Mouse (Mus musculus): ENCODE results near the gene Ryr2. TPM values are rescaled to one million over a fixed set of nuclear protein-coding genes. Genes with fewer than 3 reads are reported as not detected.

Gene Ryr2
- polyA plus RNA-seq, 1 experiment from 2014 or later, result 0.32 TPM

DNA sequence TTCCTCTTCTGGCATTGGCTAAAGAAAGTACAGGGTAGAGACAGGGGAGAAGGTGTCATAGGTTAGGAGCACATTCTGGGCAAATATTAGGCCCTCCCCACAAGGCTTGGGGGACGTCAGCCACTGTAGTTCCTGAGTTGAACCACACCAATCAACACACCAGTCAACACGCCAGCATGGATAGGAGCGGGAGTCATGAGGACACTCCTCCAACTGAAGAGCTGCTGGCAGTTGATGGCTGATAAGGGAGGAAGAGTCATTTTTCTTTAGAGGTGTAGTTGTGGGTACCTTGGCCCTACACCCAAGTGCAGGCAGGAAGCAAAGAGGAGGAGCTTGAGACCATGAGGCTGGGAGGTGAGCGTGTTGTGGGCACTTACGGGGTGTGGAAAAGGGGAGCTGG, 13.6 kb downstream of the Ryr2 start:
- Histone ChIP-seq H3K9ac (no peak overlapping the region), H3K9me3 (replicated peaks) (no peaks in the 10 kb centered on the region), H3K4me2 (no peak overlapping the region), H3K4me3 (replicated peaks) (no peak overlapping the region), H3K4me1 (replicated peaks) (peaks cover 11% of the 10 kb centered on the region), H3K27ac (replicated peaks) (no peak overlapping the region), H3K27me3 (no peaks in the 10 kb centered on the region), H3K36me3 (replicated peaks) (no peaks in the 10 kb centered on the region)
- 31% methylated on average over 5 of the region's 5 CpGs for WGBS (ENCODE audit: insufficient replicate concordance)
- peak; percentile 47; the same call in 1 of the 2 replicates for ATAC-seq (ENCODE audit: insufficient read depth)

DNA sequence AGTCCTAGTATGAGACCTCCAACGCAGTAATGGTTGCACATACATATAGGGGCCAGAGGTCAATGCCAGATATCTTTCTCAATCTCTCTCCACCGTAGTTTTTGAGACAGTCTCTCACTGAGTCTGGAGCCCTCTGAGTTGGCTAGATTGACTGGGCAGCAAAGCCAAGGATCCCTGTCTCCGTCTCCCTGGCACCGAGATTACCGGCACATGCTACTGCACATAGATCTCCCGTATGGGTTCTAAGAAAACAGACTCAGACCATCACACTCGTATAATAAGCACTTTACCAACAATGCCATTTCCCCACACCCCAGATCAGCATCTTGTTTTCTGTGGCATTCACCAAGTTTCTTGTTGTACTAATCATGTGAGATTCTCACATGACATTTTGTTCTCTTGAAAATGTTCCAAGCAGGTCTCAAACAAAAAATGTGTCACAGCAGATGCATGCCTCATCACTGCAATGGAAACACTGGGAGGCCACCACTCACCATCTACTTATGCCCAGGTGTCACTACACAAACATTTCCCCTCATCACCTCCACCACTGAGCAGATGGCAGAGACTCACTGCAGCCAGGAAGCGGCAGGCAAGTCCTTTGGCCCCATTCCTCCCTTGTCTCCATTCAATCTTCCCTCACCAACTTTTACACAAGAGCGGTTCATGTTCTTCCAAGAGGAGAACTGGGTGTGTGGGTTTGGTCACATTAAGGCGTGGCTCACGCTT, 14.2 kb downstream of the Ryr2 start:
- no peak overlapping the region for H3K27ac ChIP-seq (replicated peaks)
- 69% methylated on average over 11 of the region's 11 CpGs for WGBS (ENCODE audit: insufficient replicate concordance)
- no peaks in the 10 kb centered on the region for H3K27me3 ChIP-seq
- H3K4me1 ChIP-seq (replicated peaks), result peaks cover 6% of the 10 kb centered on the region; the same call in 1 of the 2 replicates
- H3K9me3 ChIP-seq (replicated peaks), result no peaks in the 10 kb centered on the region
- H3K36me3 ChIP-seq (replicated peaks), result no peaks in the 10 kb centered on the region
- H3K9ac ChIP-seq, result no peak overlapping the region
- no peak overlapping the region for H3K4me2 ChIP-seq
- no peak for ATAC-seq (ENCODE audit: insufficient read depth)
- H3K4me3 ChIP-seq (replicated peaks), result no peak overlapping the region

DNA sequence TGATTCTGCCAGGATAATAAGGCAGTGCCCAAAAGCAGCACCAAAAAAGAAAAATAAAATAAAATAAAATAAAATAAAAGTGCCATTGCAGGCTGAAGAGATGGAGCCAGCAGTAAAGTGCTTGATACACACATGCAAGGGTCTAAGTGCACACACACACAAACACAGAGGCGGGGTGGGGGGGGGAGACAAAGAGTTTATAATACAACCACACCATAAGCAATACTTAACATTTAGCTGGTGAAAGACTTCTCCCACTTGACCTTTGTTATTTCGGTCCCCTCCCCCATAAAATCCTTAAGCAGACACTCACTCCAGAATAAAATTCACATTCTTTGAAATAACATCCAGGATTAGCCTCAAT, 22.7 kb downstream of the Ryr2 start:
- no peak for ATAC-seq (ENCODE audit: insufficient read depth)
- Histone ChIP-seq H3K4me1 (replicated peaks) (no peaks in the 10 kb centered on the region), H3K27me3 (no peaks in the 10 kb centered on the region), H3K36me3 (replicated peaks) (no peaks in the 10 kb centered on the region), H3K4me2 (no peak overlapping the region), H3K9me3 (replicated peaks) (no peaks in the 10 kb centered on the region), H3K27ac (replicated peaks) (no peak overlapping the region), H3K9ac (no peak overlapping the region), H3K4me3 (replicated peaks) (no peak overlapping the region)
- WGBS (ENCODE audit: insufficient replicate concordance), result 54% methylated on average over 2 of the region's 2 CpGs

DNA sequence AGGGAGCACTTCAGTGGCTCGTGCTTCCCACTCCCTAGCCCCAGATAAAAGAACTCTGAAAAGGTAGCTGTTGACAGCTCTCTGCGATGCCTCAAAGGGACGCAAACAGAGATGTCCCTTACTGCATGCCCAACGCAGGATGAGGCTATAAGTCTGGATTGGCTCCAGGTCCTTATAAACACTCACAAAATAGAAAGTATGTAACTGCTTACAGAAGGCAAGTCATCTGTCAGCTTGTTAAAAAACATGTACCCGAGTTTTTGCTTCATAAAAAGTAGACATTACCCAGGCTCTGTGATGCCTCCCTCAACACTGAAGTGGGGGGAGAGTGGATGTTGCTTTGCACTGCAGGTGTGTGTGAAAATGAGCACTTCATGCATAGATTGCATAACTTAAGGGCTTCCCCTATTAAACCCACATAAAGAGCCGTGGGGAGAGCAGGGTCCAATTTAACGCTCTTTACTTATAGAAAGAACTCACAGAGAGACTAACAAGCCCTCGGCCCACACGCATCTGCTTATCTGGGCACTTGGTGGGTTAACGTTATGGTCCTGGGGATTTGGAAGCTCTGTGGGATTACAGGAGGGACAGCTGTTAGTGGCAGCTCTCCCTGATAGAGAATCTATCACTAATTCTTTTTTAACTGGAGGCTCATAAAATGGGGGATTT, 23.2 kb downstream of the Ryr2 start:
- Histone ChIP-seq H3K4me2 (no peak overlapping the region), H3K36me3 (replicated peaks) (no peaks in the 10 kb centered on the region), H3K27me3 (no peaks in the 10 kb centered on the region), H3K27ac (replicated peaks) (no peak overlapping the region), H3K4me1 (replicated peaks) (no peaks in the 10 kb centered on the region), H3K9me3 (replicated peaks) (no peaks in the 10 kb centered on the region), H3K4me3 (replicated peaks) (no peak overlapping the region), H3K9ac (no peak overlapping the region)
- no peak for ATAC-seq (ENCODE audit: insufficient read depth)
- 39% methylated on average over 10 of the region's 10 CpGs for WGBS (ENCODE audit: insufficient replicate concordance)

DNA sequence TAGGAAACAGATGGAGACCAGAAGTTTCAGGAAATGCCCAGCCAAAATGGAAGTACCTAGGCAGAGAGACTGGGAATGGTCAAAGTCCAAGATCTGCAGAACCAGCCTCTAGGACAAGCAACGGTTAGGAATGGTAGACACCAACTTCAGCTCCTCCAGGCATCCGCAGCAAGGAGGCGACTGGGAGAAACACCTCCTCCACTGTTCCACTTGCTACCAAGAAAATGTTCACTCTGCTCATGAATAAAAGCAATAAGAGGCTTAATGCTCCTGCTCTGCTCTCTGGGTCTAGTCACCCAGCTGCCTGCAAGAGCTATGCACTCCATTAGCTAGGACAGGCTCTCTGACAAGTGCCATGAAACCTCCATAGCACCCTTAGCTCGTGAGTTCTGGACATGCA, 26.2 kb downstream of the Ryr2 start:
- H3K36me3 ChIP-seq (replicated peaks), result no peaks in the 10 kb centered on the region
- no peaks in the 10 kb centered on the region for H3K27me3 ChIP-seq
- no peak for ATAC-seq (ENCODE audit: insufficient read depth)
- 67% methylated on average over 4 of the region's 4 CpGs for WGBS (ENCODE audit: insufficient replicate concordance)
- no peaks in the 10 kb centered on the region for H3K4me1 ChIP-seq (replicated peaks)
- no peak overlapping the region for H3K4me2 ChIP-seq
- H3K9ac ChIP-seq, result no peak overlapping the region
- no peak overlapping the region for H3K4me3 ChIP-seq (replicated peaks)
- no peak overlapping the region for H3K27ac ChIP-seq (replicated peaks)
- no peaks in the 10 kb centered on the region for H3K9me3 ChIP-seq (replicated peaks)

DNA sequence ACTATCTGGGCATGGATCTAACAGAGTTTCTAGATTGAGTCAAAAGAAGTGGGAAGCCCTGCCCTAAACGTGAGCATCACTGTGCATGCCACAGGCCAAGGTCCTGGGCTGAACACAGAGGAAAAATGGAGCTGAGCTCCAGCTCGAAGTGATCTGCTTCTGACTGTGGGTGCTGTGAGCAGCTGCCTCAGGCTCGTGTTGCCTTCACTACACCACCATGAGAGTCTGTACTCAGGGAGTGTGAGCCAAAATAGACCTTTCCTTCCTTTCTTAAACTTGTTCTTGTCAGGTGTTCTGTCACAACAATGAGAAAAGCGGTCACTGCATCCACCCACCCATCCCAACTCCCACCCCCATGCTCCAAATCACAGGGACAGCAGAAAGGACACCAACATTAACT, 27.2 kb downstream of the Ryr2 start:
- H3K9me3 ChIP-seq (replicated peaks), result no peaks in the 10 kb centered on the region
- no peak overlapping the region for H3K4me2 ChIP-seq
- H3K36me3 ChIP-seq (replicated peaks), result no peaks in the 10 kb centered on the region
- no peak overlapping the region for H3K4me3 ChIP-seq (replicated peaks)
- ATAC-seq (ENCODE audit: insufficient read depth), result no peak
- WGBS (ENCODE audit: insufficient replicate concordance), result 54% methylated on average over 4 of the region's 4 CpGs
- H3K9ac ChIP-seq, result no peak overlapping the region
- H3K27ac ChIP-seq (replicated peaks), result no peak overlapping the region
- H3K27me3 ChIP-seq, result no peaks in the 10 kb centered on the region
- H3K4me1 ChIP-seq (replicated peaks), result no peaks in the 10 kb centered on the region

DNA sequence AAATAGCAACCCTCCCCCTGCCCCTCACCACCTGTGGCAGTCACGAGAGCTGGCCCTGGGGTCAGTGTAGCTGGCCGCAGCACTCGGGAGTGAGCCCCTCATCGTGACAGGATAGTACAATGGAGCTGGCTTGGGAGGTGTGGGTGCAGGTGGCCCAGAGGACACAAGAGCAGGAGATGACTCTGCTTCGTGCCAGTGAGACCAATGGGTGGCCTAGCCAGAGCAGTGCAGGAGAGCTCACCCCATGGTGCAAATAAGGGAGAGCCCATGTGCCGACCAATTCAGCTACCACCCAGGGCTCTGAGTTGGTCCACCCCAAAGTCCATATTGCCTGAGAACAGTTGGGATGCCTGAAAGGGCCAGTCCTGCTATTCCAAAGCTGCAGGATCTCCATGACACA, 31.8 kb downstream of the Ryr2 start:
- Histone ChIP-seq H3K4me1 (replicated peaks) (no peaks in the 10 kb centered on the region), H3K9me3 (replicated peaks) (no peaks in the 10 kb centered on the region), H3K36me3 (replicated peaks) (no peaks in the 10 kb centered on the region), H3K27ac (replicated peaks) (no peak overlapping the region), H3K9ac (no peak overlapping the region), H3K27me3 (no peaks in the 10 kb centered on the region), H3K4me3 (replicated peaks) (no peak overlapping the region), H3K4me2 (no peak overlapping the region)
- no peak for ATAC-seq (ENCODE audit: insufficient read depth)
- 67% methylated on average over 6 of the region's 6 CpGs for WGBS (ENCODE audit: insufficient replicate concordance)

DNA sequence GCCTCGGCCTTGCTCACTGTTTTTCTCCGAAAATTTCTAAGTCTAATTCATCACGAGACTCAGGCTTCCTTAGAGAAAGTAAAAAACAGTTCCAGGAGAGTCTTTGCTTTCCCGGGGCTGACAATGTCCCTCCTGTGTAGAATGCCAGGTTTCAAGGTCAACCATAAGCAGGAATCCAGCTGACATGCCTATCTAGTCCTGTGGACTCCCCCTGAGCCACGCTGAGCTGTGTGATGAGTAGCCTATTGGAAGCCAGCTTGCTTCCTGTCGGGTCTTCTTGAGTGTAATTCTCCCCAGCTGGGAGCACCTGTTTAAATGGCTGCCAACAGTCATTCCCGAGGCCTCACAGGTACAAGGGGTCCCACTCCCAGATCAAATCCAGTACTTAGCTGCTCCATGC, 34.2 kb downstream of the Ryr2 start:
- Histone ChIP-seq H3K9me3 (replicated peaks) (no peaks in the 10 kb centered on the region), H3K4me1 (replicated peaks) (no peaks in the 10 kb centered on the region), H3K4me3 (replicated peaks) (no peak overlapping the region), H3K27ac (replicated peaks) (no peak overlapping the region), H3K4me2 (no peak overlapping the region), H3K36me3 (replicated peaks) (no peaks in the 10 kb centered on the region), H3K9ac (no peak overlapping the region), H3K27me3 (no peaks in the 10 kb centered on the region)
- no peak for ATAC-seq (ENCODE audit: insufficient read depth)
- WGBS (ENCODE audit: insufficient replicate concordance), result 52% methylated on average over 7 of the region's 7 CpGs

DNA sequence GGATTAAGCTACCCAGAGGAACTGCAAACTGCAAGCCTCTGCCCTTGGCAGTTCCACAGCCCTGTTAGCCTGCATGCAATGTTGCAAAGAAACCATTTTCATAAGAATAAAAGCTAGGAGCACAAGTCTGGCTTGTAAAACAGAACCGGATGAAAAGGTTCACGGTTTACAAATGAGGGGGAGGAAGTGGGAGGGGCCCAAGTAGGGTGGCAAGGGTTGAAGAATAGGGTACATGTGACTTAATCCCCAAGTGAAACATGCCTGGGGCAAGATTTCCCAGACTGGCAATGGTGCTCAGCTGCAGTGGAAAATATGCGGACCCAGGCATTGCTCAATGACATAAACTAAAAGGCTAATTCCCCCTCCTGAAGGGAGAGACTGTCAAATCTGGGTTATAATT, 34.6 kb downstream of the Ryr2 start:
- no peak overlapping the region for H3K9ac ChIP-seq
- H3K4me1 ChIP-seq (replicated peaks), result no peaks in the 10 kb centered on the region
- H3K36me3 ChIP-seq (replicated peaks), result no peaks in the 10 kb centered on the region
- 36% methylated on average over 3 of the region's 3 CpGs for WGBS (ENCODE audit: insufficient replicate concordance)
- H3K27me3 ChIP-seq, result no peaks in the 10 kb centered on the region
- ATAC-seq (ENCODE audit: insufficient read depth), result no peak
- no peak overlapping the region for H3K4me2 ChIP-seq
- no peaks in the 10 kb centered on the region for H3K9me3 ChIP-seq (replicated peaks)
- no peak overlapping the region for H3K4me3 ChIP-seq (replicated peaks)
- H3K27ac ChIP-seq (replicated peaks), result no peak overlapping the region

DNA sequence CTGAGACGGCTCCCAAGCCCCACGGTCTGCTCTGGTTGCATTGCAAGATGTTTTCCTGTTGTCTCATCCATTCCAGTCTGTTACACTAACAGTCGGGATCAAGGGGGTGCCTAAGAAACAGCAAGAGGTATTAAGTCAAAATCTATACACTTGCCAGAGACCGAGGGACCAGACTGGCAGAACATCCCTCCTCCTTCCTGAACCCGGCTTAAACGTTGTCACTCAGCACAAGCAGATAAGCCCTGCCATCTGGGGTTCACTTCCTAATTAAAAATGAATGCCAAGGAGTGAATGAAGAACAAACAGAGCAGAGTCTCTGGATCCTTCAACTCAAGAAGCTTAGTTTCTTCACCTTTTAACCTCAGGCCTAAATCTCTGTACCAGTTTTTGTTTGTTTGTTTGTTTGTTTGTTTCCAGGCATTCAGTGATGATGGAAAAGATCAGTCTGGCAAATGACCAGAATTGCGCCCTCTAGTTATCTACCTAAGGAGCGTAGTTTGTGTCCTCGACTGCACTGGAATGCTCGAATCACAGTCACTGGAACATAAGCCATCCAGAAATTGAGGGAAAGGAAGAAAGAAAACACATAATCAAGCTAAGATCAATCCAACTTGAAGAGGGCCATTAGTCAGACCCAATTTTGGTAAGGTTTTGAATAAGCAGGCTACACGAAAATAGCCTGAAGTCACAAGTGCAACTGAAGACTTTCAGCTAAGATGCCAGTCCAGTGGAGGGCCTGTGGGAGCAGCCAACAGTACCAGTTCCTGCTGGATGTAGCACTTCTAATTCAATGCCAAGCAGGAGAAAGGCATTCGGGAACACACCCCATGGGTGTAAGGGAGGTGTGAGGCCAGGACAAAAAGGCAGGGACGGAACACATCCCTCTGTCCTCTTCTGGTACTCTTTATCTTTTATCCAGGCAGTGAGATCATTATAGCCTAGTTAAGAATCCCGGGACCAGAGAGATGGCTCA, 36.3 kb downstream of the Ryr2 start:
- ATAC-seq (ENCODE audit: insufficient read depth), result no peak
- WGBS (ENCODE audit: insufficient replicate concordance), result 60% methylated on average over 14 of the region's 14 CpGs
- H3K27ac ChIP-seq (replicated peaks), result no peak overlapping the region
- H3K4me1 ChIP-seq (replicated peaks), result no peaks in the 10 kb centered on the region
- no peaks in the 10 kb centered on the region for H3K27me3 ChIP-seq
- no peak overlapping the region for H3K4me2 ChIP-seq
- no peaks in the 10 kb centered on the region for H3K9me3 ChIP-seq (replicated peaks)
- H3K36me3 ChIP-seq (replicated peaks), result no peaks in the 10 kb centered on the region
- no peak overlapping the region for H3K9ac ChIP-seq
- no peak overlapping the region for H3K4me3 ChIP-seq (replicated peaks)

DNA sequence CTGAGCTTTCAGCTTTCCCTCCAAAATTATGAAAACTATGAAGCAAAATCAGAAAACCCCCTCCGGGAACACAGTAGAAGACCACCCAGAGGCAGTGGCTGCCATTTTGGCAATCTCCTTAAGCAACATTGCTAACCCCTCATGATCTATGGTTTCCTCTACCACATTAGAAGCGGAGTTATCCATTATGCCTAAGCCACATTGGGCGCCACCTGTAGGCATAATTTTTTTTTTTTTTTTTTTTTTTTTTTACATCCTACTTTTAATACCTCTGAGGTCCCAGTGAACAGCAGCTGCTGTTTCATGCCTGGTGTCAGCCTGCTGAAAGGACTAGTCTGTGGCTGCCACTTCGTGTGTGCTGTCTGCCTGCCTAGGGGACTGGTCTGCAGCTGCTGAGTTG, 42.2 kb downstream of the Ryr2 start:
- H3K9me3 ChIP-seq (replicated peaks), result no peaks in the 10 kb centered on the region
- no peak for ATAC-seq (ENCODE audit: insufficient read depth)
- H3K27ac ChIP-seq (replicated peaks), result no peak overlapping the region
- WGBS (ENCODE audit: insufficient replicate concordance), result 59% methylated on average over 4 of the region's 4 CpGs
- H3K4me3 ChIP-seq (replicated peaks), result no peak overlapping the region
- H3K4me1 ChIP-seq (replicated peaks), result no peaks in the 10 kb centered on the region
- no peak overlapping the region for H3K4me2 ChIP-seq
- H3K36me3 ChIP-seq (replicated peaks), result no peaks in the 10 kb centered on the region
- H3K27me3 ChIP-seq, result no peaks in the 10 kb centered on the region
- no peak overlapping the region for H3K9ac ChIP-seq

All from liver, embryonic 15.5 days (tissue).